Mouse (Mus musculus): ENCODE measurements around the gene Dlx5. TPM values are rescaled to one million over a fixed set of nuclear protein-coding genes. Genes with fewer than 3 reads are reported as not detected.

The Dlx5 gene
- polyA plus RNA-seq (2014; fragmentation: Nextera tagmentation; extraction: Ambion mirVana), result not detected in 2 replicates

DNA sequence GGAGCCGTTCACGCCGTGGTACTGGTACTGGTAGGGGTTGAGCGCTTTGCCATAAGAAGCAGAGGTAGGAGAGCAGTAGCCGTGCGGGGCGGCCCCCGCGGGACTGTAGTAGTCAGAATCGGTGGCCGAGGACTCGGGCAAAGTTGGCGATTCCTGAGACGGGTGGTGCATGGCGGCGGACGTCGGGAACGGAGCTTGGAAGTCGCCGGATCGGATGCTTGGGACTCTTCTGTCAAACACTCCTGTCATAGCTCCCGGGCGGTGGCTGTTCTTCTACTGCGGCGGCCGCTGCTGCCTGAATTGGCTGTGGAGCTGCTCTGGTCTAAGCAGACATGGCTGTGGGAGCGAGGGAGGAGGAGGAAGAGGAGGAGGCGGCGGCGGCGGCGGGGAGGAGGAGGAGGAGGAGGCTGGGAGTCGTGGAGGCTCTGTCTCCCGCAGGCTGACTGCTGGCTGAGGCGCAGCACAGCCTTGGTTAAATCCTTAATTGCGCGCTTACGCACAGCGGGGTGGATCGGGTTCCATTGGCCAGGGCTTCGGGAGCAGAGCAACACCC, at the start of gene Dlx5:
Dlx5 (minus strand) TSS at position 448 of the 553 bp plus-strand sequence.
- Histone ChIP-seq H3K27me3 (ENCODE audit: control insufficient read depth, insufficient read depth, low read length) (peaks cover 38% of the 10 kb centered on the region), H3K36me3 (ENCODE audit: control insufficient read depth, insufficient read depth, low read length) (no peaks in the 10 kb centered on the region), H3K9ac (replicated peaks; ENCODE audit: low read depth, low read length) (0 out of 2 replicates have a peak within 1 kb of the TSS, but pooled peaks have one; percentile 12), H3K9me3 (ENCODE audit: control insufficient read depth, low read length) (no peaks in the 10 kb centered on the region), H3K4me1 (ENCODE audit: control insufficient read depth, insufficient read depth, low read length) (peaks cover 7% of the 10 kb centered on the region), H3K4me3 (ENCODE audit: low read depth, low read length) (peak within 1 kb of the TSS; percentile 32), H3K4me2 (ENCODE audit: low read depth, low read length) (peak within 1 kb of the TSS; percentile 58), H3K27ac (ENCODE audit: low read depth, low read length) (no peak within 1 kb of the TSS)
- 0% methylated on average over 31 of the region's 42 CpGs for WGBS
- ATAC-seq (ENCODE audit: low read depth), result peak; percentile 38

DNA sequence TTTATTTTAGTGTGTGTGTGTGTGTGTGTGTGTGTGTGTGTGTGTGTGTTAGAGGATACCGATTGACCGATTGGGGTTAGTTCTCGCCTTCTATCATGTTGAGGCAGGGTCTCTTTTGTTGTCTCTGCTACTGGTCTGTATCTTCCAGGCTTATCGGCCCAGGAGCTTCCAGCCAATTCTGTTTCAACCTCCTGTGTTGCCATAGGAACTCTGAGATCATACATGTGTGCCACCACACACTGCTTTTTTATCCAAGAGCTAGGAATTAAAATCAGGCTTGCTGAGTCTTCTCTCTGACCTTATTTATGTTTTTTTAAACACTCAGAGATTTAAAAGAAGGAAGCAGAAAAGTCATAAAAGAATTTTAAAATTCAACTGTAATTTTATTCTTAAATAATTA, 49.6 kb upstream of the Dlx5 start:
- WGBS, result 87% methylated on average over 4 of the region's 4 CpGs
- no peak for ATAC-seq (ENCODE audit: low read depth)
- H3K9me3 ChIP-seq (ENCODE audit: control insufficient read depth, low read length), result no peaks in the 10 kb centered on the region
- H3K27me3 ChIP-seq (ENCODE audit: control insufficient read depth, insufficient read depth, low read length), result no peaks in the 10 kb centered on the region
- no peaks in the 10 kb centered on the region for H3K4me1 ChIP-seq (ENCODE audit: control insufficient read depth, insufficient read depth, low read length)
- H3K4me2 ChIP-seq (ENCODE audit: low read depth, low read length), result no peak overlapping the region
- no peak overlapping the region for H3K27ac ChIP-seq (ENCODE audit: low read depth, low read length)
- H3K36me3 ChIP-seq (ENCODE audit: control insufficient read depth, insufficient read depth, low read length), result no peaks in the 10 kb centered on the region
- H3K9ac ChIP-seq (replicated peaks; ENCODE audit: low read depth, low read length), result no peak overlapping the region
- H3K4me3 ChIP-seq (ENCODE audit: low read depth, low read length), result no peak overlapping the region

DNA sequence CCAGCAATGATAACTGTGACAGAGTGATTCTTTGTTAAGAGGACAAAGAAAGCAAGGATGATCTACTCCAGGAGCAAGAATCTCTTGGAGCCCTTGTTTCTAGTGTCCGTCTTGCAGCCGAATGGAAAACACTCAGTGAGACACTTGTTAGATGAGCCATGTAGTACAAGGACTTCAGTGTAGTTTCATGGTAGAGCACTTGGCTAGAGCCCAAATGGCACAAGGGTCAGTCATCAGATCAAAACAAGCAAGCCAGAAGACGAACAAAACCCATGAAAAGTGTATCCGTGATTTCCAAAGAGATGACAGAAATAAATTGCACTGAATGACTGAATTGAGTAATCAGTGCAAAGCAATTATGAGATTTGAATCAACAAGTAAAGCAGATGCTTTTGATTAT, 48.9 kb upstream of the Dlx5 start:
- ATAC-seq (ENCODE audit: low read depth), result no peak
- H3K9ac ChIP-seq (replicated peaks; ENCODE audit: low read depth, low read length), result no peak overlapping the region
- H3K27ac ChIP-seq (ENCODE audit: low read depth, low read length), result no peak overlapping the region
- no peak overlapping the region for H3K4me2 ChIP-seq (ENCODE audit: low read depth, low read length)
- no peak overlapping the region for H3K4me3 ChIP-seq (ENCODE audit: low read depth, low read length)
- no peaks in the 10 kb centered on the region for H3K36me3 ChIP-seq (ENCODE audit: control insufficient read depth, insufficient read depth, low read length)
- no peaks in the 10 kb centered on the region for H3K27me3 ChIP-seq (ENCODE audit: control insufficient read depth, insufficient read depth, low read length)
- H3K4me1 ChIP-seq (ENCODE audit: control insufficient read depth, insufficient read depth, low read length), result no peaks in the 10 kb centered on the region
- no peaks in the 10 kb centered on the region for H3K9me3 ChIP-seq (ENCODE audit: control insufficient read depth, low read length)
- WGBS, result 85% methylated on average over 4 of the region's 4 CpGs

DNA sequence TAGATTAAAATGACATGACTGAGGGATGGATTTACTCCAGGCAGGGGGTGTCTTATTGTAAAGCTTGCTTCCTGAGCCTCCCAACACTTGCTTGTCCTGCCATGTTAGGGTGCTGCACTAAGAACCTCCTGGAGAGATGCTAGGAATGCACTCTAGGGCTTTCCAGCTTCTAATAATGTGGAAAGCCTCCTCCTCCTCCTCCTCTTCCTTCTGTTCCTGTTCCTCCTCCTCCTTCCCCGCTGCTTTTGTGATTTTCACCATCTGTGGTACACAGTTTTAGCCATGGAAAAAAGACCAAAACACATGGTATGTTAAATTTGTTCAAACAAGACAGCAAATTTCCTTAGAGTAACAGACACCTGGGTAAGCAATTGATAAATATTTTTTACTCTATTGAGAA, 43.4 kb upstream of the Dlx5 start:
- H3K9me3 ChIP-seq (ENCODE audit: control insufficient read depth, low read length), result no peaks in the 10 kb centered on the region
- WGBS, result 56% methylated on average over 1 of the region's 1 CpGs
- no peak for ATAC-seq (ENCODE audit: low read depth)
- no peak overlapping the region for H3K9ac ChIP-seq (replicated peaks; ENCODE audit: low read depth, low read length)
- H3K27me3 ChIP-seq (ENCODE audit: control insufficient read depth, insufficient read depth, low read length), result no peaks in the 10 kb centered on the region
- H3K4me3 ChIP-seq (ENCODE audit: low read depth, low read length), result no peak overlapping the region
- H3K36me3 ChIP-seq (ENCODE audit: control insufficient read depth, insufficient read depth, low read length), result no peaks in the 10 kb centered on the region
- H3K27ac ChIP-seq (ENCODE audit: low read depth, low read length), result no peak overlapping the region
- no peaks in the 10 kb centered on the region for H3K4me1 ChIP-seq (ENCODE audit: control insufficient read depth, insufficient read depth, low read length)
- H3K4me2 ChIP-seq (ENCODE audit: low read depth, low read length), result no peak overlapping the region

DNA sequence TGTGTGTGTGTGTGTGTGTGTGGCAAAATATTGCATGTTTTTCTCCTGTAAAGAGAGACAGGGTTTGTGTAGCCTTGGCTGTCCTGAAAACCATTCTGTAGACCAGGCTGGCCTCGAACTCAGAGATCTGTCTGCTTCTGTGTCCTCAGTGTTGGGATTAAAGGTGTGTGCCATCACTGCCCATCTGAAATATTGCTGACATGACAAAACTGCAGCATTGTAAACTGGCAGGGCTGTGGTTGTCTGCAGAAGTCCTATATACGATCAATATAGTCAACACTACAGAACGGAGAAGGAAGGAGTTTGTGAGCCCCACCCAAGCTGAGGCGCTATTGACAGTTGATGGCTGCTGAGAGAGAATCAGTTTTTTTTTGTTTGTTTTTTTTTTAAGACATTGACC, 35.4 kb upstream of the Dlx5 start:
- WGBS, result 92% methylated on average over 4 of the region's 4 CpGs

DNA sequence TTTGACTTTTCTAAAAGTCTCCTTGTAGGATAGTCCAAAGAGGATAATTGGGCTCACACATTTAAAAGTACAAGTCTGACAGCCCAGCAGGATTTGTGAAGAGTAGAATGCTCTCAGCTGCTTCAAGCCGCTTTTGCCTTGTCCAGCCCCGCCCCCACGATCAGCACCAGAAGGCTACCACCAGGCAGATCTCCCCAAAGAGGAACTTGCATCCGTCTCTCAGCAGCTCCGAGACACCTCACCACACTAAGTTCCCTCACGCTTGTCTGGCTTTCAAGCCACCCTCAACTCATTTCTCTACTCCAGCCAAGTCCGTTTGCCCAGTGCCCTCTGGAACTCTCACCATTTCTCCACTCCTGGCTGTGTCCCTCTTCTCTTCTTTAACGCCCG, 33.6 kb upstream of the Dlx5 start:
- H3K9ac ChIP-seq (replicated peaks; ENCODE audit: low read depth, low read length), result no peak overlapping the region
- no peak overlapping the region for H3K4me3 ChIP-seq (ENCODE audit: low read depth, low read length)
- H3K4me2 ChIP-seq (ENCODE audit: low read depth, low read length), result no peak overlapping the region
- no peaks in the 10 kb centered on the region for H3K27me3 ChIP-seq (ENCODE audit: control insufficient read depth, insufficient read depth, low read length)
- 62% methylated on average over 9 of the region's 9 CpGs for WGBS
- H3K36me3 ChIP-seq (ENCODE audit: control insufficient read depth, insufficient read depth, low read length), result no peaks in the 10 kb centered on the region
- ATAC-seq (ENCODE audit: low read depth), result no peak
- H3K9me3 ChIP-seq (ENCODE audit: control insufficient read depth, low read length), result no peaks in the 10 kb centered on the region
- H3K27ac ChIP-seq (ENCODE audit: low read depth, low read length), result no peak overlapping the region
- no peaks in the 10 kb centered on the region for H3K4me1 ChIP-seq (ENCODE audit: control insufficient read depth, insufficient read depth, low read length)

More for the DNA sequence above, 35.4 kb upstream of the Dlx5 start:
- no peak for ATAC-seq (ENCODE audit: low read depth)
- no peaks in the 10 kb centered on the region for H3K27me3 ChIP-seq (ENCODE audit: control insufficient read depth, insufficient read depth, low read length)
- H3K4me3 ChIP-seq (ENCODE audit: low read depth, low read length), result no peak overlapping the region
- H3K27ac ChIP-seq (ENCODE audit: low read depth, low read length), result no peak overlapping the region
- H3K36me3 ChIP-seq (ENCODE audit: control insufficient read depth, insufficient read depth, low read length), result no peaks in the 10 kb centered on the region
- H3K4me2 ChIP-seq (ENCODE audit: low read depth, low read length), result no peak overlapping the region
- no peak overlapping the region for H3K9ac ChIP-seq (replicated peaks; ENCODE audit: low read depth, low read length)
- no peaks in the 10 kb centered on the region for H3K4me1 ChIP-seq (ENCODE audit: control insufficient read depth, insufficient read depth, low read length)
- no peaks in the 10 kb centered on the region for H3K9me3 ChIP-seq (ENCODE audit: control insufficient read depth, low read length)

DNA sequence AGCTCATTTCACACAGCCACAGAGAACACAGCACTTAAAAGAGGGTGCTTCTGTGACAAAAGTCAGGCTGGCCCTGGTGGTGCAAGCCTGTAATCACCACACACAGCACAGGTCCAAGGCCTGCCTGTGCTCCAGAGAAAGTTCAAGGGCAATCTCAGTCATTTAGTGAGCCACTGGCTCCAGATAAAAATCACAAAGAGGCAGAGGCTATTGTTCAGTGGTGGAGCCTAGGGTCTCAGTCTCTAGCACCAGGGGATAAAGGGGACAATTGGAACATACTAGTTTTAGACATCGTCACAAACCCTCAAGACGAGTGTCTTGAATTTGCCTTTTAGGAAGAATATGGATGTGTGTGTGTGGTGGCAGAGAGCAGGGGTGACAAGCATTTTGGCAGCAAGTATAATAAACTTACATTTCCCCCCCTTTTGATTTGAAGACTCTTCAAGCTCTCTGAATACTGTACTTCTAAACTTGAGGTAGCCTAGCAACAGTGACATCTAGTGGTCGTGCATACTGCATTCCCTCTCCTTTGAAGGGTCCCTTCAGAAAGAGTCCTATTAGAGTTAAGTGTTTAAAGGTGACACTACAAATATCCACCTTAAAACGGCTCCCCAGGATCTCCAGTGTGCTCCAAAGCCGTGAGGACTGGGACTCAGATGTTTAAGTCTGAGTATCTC, 33.1 kb upstream of the Dlx5 start:
- no peaks in the 10 kb centered on the region for H3K9me3 ChIP-seq (ENCODE audit: control insufficient read depth, low read length)
- H3K4me2 ChIP-seq (ENCODE audit: low read depth, low read length), result no peak overlapping the region
- H3K4me3 ChIP-seq (ENCODE audit: low read depth, low read length), result no peak overlapping the region
- H3K9ac ChIP-seq (replicated peaks; ENCODE audit: low read depth, low read length), result no peak overlapping the region
- H3K4me1 ChIP-seq (ENCODE audit: control insufficient read depth, insufficient read depth, low read length), result no peaks in the 10 kb centered on the region
- no peaks in the 10 kb centered on the region for H3K36me3 ChIP-seq (ENCODE audit: control insufficient read depth, insufficient read depth, low read length)
- H3K27ac ChIP-seq (ENCODE audit: low read depth, low read length), result no peak overlapping the region
- WGBS, result 40% methylated on average over 5 of the region's 5 CpGs
- no peaks in the 10 kb centered on the region for H3K27me3 ChIP-seq (ENCODE audit: control insufficient read depth, insufficient read depth, low read length)
- ATAC-seq (ENCODE audit: low read depth), result peak; percentile 81

DNA sequence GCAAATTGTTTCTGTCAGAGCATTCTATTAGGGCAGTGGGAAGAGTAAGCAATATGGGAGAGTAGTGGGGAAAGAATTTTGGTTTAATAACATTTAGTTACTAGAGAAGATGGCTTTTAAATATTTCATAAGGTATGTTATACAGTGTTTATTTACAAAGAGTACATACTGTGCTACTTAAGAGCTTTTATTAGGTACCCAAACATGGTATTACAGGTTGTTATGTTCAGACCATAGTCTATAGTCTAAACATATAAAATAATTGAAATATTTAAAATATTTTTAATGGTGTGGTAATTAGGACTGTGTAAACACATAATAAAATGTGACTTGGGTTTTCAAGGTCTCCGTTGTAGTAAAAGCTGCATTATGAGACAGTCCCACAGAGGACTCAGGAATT, 32.4 kb upstream of the Dlx5 start:
- H3K4me1 ChIP-seq (ENCODE audit: control insufficient read depth, insufficient read depth, low read length), result no peaks in the 10 kb centered on the region
- no peak overlapping the region for H3K4me3 ChIP-seq (ENCODE audit: low read depth, low read length)
- WGBS, result 96% methylated on average over 1 of the region's 1 CpGs
- H3K36me3 ChIP-seq (ENCODE audit: control insufficient read depth, insufficient read depth, low read length), result no peaks in the 10 kb centered on the region
- H3K27me3 ChIP-seq (ENCODE audit: control insufficient read depth, insufficient read depth, low read length), result no peaks in the 10 kb centered on the region
- no peak overlapping the region for H3K9ac ChIP-seq (replicated peaks; ENCODE audit: low read depth, low read length)
- no peak for ATAC-seq (ENCODE audit: low read depth)
- H3K27ac ChIP-seq (ENCODE audit: low read depth, low read length), result no peak overlapping the region
- no peak overlapping the region for H3K4me2 ChIP-seq (ENCODE audit: low read depth, low read length)
- H3K9me3 ChIP-seq (ENCODE audit: control insufficient read depth, low read length), result no peaks in the 10 kb centered on the region

DNA sequence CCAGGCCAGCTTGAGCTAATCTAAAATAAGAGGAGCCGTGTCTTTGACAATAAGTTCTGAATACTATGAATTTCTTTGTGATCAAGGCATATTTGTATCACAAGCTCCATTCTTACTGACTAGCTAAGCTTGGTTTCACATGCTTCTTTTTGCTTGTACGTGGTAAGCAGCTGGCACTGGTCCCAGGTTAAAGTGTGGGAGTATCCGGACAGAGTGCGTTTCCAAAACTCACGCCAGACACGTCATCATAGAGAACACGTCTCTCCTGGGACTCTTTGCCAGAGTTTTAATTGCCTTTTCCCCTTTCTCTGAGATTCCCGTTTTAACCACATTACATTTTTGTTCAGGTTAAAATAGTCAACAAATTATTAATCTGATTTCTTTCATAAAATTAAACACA, 27.7 kb upstream of the Dlx5 start:
- H3K4me3 ChIP-seq (ENCODE audit: low read depth, low read length), result no peak overlapping the region
- H3K4me2 ChIP-seq (ENCODE audit: low read depth, low read length), result no peak overlapping the region
- H3K27me3 ChIP-seq (ENCODE audit: control insufficient read depth, insufficient read depth, low read length), result no peaks in the 10 kb centered on the region
- no peaks in the 10 kb centered on the region for H3K9me3 ChIP-seq (ENCODE audit: control insufficient read depth, low read length)
- no peak for ATAC-seq (ENCODE audit: low read depth)
- no peak overlapping the region for H3K27ac ChIP-seq (ENCODE audit: low read depth, low read length)
- 70% methylated on average over 8 of the region's 8 CpGs for WGBS
- H3K4me1 ChIP-seq (ENCODE audit: control insufficient read depth, insufficient read depth, low read length), result no peaks in the 10 kb centered on the region
- no peaks in the 10 kb centered on the region for H3K36me3 ChIP-seq (ENCODE audit: control insufficient read depth, insufficient read depth, low read length)
- H3K9ac ChIP-seq (replicated peaks; ENCODE audit: low read depth, low read length), result no peak overlapping the region
